Mouse (Mus musculus) spleen, adult 12 weeks (tissue): ENCODE results near the gene Pde6h.

ENCODE experiments used
- DNase-seq: peaks from one replicate; pipeline ENCODE4 v3.0.0; 2022; ENCODE audit warnings: low spot score

The Pde6h gene

DNA sequence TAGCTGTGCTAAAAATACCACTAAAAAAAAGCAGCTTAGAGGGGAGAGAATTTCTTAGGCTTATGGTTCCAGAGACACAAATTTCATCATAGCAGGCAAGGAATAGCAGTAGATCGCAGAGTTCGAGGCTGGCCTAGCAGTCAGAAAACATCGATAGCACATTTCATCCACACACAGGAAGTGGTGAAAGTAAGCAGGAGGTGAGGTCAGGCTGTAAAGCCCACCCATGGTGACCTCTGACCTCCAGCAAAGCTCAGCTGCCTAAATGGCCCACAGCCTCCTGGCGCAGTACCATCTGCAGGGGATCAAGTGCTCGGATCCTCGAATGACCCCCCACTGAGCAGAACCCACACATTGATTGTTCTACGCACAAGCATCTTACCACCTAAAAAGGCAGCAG lies 59.6 kb downstream of the Pde6h start:
- DNase-seq = no peak

DNA sequence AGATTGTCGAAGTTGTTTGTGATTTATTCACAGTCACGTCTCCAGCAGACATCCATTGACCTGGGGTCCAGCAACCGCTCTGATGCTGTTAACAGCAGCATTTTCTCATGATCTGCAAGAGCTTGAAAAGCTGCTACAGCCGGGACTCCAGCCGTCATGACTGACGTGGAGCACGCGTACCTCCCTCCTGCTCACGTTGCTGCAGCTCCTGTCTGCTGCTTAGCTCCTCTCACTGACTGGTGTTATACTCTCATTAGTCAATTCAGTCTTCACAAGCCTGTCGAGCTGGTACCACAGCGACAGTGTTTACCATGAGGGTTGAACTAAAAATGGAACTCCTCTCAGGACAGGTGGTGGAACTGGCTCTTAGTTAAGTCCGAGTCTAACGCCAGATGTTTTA lies 62.4 kb downstream of the Pde6h start:
- no peak for DNase-seq

DNA sequence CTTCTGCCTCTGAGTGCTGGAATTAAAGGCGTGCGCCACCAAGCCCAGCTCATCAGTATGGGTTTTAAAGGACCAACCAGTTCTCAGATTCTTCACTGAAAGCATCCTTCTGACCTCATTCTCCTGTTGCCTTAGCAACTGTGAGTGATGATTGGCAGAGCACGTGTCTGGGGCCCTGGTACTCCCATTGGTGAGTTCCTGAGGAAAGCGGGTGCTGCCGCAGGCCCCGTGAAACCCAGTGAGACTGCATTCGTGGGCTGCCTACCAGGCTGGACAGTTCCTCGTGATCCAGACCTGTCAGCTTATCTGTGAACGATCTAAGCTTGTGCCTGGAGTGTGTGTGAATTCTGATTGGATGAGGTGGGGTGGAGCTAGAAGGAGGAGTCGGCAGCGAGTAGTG lies 63.1 kb downstream of the Pde6h start:
- no peak for DNase-seq

DNA sequence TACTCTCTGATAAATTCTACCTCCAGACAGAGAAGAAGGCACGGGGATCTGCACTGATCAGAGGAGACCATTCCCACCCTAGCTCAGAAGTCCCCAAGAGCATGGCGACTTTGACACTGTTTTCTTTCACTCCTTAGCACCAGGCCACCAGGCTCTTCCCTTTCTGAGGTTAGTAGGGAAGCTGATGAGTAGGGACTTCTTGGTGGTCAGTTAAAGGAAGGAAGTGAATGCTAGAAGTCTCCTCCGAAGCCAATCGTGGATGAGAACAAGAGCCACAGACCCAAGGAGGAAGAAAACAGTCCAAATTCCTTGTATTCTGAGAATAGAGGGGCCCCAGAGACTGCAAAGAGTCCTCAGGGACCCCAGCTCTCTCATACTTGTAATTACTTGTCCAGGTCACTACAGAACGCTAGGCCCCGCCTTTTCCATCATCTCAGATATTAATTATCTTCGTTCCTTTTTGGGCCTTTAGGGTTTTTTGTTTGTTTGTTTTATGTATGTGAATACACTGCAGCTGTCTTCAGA lies 65.0 kb downstream of the Pde6h start:
- no peak for DNase-seq

DNA sequence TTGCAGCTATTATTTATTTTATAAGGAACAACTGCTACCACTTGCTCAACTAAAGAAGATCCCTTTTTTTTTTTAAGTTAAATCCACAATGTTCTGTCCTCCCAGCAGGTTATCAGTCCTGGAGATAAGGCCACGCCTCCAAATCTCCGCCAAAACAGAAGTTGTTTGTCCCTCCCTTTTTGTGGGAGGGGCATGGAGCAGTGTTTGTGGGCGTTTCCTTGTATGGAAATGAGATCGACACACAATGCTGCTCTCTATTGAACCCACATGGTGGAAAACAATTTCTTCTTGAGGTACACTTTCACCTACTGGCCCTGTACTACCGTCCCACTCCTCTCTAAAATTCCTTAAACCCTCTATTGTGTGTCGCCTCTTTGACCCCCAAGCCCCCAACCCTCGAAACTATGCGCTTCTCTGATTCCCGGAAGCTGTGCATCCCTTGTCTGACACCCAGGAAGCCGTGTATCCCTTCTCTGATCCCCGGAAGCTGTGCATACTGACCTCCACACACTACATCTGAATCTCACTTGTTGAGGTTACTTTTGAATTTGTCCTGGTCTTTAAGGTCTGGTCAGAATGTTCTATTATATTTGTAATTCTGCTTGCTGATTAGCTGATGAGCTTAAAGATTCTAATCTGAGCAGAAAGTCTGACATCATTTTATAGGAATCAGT lies 66.3 kb downstream of the Pde6h start:
- DNase-seq = no peak

DNA sequence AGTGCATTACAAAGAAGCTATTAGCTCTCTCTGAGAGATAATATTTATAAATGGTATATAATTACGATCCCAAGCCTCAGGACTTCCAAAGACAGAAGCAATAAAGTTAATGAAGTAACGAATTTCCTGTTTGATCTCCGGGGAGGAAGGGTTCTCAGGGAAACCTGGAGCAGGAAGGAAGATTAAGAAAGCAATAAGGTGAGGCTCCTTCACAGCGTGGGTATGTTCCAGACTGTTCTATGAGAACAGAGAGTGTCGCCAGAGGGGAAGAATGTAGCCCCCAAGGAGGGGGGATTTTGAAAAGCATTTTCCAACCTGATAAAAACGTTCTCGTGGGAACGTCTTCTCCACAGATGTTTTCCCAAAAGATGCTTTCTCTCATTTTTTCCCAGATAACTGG lies 66.9 kb downstream of the Pde6h start:
- DNase-seq = no peak

DNA sequence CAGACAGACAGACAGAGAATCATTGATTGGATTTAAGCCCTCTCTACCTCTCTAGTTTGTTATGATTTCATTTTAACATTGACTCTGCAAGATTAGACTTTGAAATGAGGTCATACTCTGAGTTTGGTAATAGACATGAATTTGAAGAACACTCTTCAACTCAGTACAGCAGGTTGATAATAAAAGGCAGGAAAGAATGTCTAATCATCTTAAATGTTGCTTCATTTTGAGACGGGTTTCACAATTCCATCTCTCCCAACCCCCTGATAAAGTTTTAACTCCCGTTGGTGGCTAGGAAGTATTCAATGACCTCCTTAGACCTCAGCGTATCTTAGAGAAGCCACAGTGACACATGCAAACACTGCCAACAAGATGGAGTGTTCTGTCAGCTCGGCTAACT lies 69.9 kb downstream of the Pde6h start:
- DNase-seq = no peak

DNA sequence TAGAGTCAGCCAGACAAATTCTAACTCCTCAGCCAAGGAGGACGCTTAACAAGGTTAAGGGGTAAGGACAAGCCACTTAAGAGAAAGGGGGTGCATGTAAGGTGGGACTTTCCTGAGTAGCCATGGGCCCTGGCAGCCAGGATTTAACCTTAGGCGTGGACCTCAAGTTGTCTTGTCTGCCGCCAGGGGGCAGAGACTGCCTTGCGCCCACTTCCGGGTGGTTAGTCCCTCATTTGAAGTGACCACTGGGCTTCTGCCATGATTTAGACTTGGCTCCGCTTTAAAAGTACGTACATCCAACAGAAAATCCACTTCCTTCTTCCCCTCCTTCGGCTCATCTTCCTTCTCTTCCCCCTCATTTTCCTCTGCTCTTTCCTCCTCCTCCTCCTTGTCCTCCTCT lies 71.9 kb downstream of the Pde6h start:
- no peak for DNase-seq

DNA sequence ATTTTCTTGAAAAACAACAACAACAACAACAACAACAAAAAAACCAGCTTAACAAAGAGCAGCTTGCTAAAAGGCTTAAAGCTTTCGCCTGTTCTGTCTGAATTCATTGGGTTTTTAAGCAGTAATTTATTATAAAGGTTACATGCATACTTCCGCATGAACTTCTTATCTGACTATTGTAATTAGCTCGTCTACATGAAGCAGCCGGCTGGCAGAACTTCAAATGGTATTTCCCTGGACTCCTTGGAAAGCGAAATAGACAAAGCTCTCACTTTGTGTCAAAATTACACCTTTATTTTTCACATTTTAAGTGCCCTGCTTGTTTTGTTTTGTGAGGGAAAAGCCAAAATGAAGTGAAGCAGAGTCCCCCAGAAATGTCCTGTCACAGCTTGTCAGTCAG lies 72.7 kb downstream of the Pde6h start:
- no peak for DNase-seq

DNA sequence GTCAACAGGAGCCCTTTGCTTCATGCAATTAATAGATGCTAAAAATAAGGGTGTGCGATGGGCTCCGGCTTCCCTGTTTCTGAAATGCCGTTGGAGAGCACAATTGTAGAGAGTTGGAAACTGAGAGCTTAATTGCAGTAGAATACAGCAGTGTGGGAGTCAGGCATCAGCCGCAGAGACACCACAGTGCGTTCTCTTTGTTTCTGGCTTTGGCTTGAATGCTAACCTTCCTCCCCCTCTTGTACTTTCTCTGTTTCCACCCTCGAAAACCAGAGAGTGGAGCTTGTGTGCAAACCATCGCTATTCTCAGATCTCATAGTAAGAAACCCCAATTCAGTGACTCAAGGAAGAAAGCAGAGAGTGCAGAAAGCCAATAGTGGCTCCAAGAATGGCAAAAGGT lies 74.5 kb downstream of the Pde6h start:
- no peak for DNase-seq

DNA sequence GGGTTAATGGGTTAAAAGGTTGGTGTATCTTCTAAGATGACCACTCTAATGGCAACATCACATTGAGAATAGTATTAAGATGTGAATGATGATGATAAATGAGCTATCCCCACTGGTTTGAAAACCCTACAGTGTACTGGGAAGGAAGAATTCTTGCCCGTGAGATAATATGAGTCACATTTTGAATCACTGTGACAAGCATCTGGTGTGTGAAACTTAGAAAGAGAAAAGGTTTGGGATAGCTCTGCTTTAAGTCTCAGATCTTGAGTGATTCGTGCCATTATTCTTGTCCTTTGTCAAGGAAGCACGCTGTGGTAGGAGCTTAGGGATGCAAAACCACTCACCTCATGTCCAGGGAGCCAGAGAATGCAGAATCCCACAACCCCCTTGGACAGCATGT lies 75.4 kb downstream of the Pde6h start:
- DNase-seq = no peak

DNA sequence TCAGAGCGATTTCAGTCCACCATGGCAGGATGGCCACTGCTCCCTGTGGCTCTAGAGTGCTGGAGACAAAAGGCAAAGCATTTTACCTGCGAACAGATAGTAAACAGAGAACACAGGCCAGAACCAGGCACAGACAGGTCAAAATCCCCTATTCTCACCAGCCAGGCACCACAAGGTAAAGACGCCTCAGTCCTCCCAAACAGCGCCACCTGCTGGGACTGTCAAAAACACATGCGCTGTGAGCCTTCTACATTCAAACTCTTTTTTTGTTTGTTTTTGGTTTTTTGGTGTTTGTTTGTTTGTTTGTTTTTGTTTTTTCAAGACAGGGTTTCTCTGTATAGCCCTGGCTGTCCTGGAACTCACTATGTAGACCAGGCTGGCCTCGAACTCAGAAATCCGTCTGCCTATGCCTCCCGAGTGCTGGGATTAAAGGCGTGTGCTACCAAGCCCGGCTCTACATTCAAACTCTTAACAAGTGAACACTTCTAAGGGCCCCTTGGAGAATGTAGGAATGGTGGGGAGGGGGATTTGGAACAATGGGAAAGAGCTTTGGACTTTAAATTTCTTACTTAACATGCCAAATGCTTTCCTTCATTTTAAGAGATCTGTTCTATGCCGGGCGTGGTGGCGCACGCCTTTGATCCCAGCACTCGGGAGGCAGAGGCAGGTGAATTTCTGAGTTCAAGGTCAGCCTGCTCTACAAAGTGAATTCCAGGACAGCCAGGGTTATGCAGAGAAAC lies 76.2 kb downstream of the Pde6h start:
- no peak for DNase-seq

DNA sequence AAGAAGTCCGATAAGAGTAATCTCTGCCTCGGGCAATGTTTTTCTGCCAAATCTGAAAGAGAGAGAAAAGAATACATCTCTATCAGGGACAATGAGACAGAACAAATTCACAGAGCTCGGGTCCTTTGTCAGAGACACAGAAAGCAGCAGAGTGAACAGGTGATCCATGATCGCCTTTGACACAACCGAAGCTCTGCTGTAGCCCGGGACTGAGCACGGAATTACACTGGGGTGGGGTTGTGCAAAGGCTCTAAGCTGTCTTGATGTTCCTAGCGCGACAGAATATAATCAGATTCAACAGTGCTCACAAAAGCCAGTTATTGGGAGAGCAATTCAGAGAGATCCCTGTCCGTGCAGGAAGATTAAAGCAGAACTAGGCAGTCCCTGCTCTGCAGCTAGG lies 77.1 kb downstream of the Pde6h start:
- DNase-seq = no peak

DNA sequence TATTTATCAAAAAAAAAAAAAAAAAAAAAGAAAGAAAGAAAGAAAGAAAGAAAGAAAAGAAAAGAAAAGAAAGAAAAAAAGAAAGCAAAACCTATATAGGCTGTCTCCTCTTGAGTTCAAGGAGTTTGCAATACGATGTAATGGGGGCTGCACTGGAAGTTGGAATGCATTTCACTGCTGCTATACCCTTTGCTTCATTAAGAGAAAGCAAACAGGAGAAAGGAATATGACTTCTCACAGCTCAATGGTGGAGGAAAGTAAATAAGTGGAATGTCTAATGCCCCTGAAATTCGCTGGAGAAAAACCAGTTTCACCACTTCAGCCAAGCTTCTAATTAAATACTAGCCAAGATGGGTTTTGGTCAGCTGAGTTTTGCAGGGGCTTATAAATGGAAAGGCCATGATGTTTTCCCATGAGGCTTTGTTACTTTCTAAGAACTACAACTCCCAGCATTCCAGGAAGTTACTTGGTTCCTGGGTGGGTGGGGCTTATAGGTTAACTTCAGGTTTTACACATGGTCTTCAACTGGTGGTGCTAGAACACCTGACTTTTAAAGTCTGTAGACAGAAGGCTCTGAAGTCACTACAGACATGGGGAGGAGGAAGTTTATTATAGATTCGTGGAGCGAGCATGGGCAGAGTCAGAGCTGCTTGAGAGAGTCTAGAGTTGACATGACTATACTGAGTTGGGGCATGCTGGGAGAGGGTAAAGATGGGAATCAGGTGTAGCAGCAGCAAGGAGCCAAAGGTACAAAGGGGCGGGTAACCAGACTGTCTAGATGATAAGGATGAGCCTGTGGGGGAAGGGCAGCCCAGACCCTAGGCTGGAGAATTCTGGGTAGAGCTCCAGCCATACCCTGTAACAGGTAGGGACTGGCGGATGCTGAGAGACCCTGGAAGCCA lies 77.9 kb downstream of the Pde6h start:
- no peak for DNase-seq

DNA sequence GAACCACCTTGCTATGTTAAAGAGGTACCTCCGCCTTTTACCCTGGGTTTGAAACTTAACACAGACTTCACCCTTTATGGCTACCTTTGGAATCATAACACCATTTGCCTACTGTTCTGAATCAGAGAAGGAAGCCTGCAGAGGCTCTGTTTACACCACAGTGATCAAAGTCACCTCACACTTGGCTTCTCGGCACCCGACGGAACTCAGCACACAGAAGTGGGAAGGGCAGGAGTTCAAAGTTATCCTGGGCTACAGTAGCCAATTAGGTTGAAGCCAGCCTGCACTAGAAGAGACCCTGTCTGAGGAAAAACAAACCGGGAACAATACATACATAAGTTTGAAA lies 78.5 kb downstream of the Pde6h start:
- no peak for DNase-seq

DNA sequence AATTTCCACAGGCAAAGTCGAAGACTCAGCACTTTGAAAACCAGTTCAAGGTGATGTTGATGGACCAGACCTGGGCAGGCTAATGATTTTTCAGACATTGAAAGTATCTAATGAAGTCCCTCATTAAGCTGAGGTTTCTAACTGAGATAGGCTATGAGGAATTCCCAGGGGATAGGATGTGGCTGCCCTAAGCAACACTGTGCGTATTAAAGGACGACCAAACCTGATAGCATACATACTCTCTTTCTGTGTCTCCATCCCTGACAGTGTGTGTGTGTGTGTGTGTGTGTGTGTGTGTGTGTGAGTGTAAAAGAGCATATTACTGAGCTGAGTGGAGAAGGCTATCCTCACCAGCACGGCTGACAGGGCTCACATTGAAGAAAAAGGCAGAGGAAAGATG lies 80.7 kb downstream of the Pde6h start:
- DNase-seq = no peak

DNA sequence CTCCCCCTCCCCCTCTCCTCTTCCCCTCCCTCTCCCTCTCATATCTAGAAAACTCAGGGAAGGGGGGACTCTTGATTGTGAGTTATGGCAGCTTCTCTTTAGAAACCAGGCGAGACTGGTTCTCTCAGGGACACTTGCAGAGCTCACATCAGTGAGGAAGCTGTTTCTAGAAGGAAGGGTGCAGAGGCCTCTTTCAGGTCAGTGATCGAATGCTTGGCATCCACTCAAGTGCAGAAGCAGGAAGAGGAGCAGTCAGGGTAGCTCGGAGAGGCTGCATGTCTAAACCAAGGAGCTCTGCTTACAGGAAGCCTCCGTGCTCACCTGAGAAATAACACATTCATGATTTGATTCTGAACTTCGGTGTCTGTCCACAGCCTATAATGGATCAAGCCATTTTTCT lies 87.6 kb downstream of the Pde6h start:
- no peak for DNase-seq

DNA sequence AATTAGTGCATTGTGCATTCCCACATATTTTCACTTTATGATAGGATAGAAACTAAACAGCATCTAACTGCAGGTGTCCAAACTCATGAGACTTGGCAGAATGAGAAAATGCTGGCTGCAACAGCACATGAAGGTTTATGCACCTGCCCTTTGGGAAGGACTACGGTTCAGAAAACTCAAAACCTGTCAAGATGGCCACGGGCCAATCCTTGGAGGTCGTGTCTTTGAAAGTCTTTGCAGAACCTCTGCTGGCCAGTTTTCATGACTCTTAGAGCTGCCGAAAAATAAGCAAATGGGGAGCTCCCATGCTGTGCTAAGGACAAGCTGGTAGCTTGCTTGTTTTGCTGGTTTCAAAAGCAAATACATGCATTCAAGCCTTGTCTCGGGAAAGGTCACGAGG lies 90.7 kb downstream of the Pde6h start:
- no peak for DNase-seq

DNA sequence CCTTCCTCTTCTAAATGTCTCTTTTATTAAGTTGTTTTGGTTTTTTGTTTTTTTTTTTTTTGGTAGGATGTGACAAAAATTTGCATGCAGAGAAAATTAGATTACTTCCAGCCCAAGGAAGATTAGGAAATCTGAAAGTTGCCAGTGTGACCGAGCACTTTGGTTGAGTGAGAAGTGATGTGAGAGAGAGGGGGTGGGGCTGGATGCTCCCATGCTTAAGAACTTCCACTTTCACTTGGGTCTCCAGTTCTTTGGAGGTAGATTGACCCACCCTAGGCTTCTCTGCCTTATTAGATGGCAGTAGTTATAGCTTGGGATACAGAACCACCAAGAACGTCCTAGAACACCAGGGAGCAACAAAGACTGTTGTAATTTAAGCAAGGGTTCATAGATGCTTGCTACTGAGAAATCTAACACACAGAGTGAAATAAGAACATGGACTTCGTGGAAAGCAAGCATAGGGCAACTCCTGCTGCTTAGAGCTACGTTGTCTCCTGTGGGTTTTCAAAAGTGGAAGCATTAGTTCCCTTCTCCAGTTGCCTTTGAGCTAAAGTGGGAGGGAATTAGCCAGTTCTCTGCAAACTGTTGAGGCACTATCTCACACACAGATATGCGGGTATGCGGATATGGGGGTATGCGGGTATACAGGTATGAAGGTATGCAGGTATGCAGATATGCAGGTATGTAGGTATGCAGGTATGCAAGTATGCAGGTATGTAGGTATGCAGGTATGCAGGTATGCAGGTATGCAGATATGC lies 93.8 kb downstream of the Pde6h start:
- DNase-seq = no peak
